Mouse (Mus musculus): ENCODE data around the gene Pgk2.
"Not testable (repeated sequence)": the region's sequence is repeated elsewhere in the genome, so short reads cannot be mapped to it uniquely, and the experiment has no call there.

Gene Pgk2

GRCm38 (mm10) chr17:40208540-40208939 is at the start of gene Pgk2:
Gene Pgk2 (minus strand): TSS chr17:40208640.
- no peak for DNase-seq (ENCODE audit: low spot score)

GRCm38 (mm10) chr17:40252487-40252886 is 44.0 kb upstream of the Pgk2 start:
- DNase-seq (ENCODE audit: low spot score), result no peak

GRCm38 (mm10) chr17:40242135-40242534 is 33.7 kb upstream of the Pgk2 start, which contains the start of gene Crisp3:
Gene Crisp3 (minus strand): TSS chr17:40242288.
- no peak for DNase-seq (ENCODE audit: low spot score)

GRCm38 (mm10) chr17:40201803-40202202 is 6.6 kb downstream of the Pgk2 start:
- not testable (repeated sequence) for DNase-seq (ENCODE audit: low spot score)

- not testable (repeated sequence) for DNase-seq (ENCODE audit: low spot score)
These were observed 18.2 kb downstream of the Pgk2 start for GRCm38 (mm10) chr17:40190192-40190591.

- not testable (repeated sequence) for DNase-seq (ENCODE audit: low spot score)
These were observed 50.6 kb downstream of the Pgk2 start for GRCm38 (mm10) chr17:40157729-40158359.
